Mouse (Mus musculus): ENCODE data around the gene Sel1l2.

Gene Sel1l2

GRCm38 (mm10) chr2:140389525-140389924 is at the start of gene Sel1l2:
Gene Sel1l2, minus strand, starts transcription at chr2:140389706.
- DNase-seq, result no peak

- DNase-seq, result no peak
Measured at GRCm38 (mm10) chr2:140439081-140439480, 49.6 kb upstream of the Sel1l2 start.

- DNase-seq, result peak; percentile 64
Measured at GRCm38 (mm10) chr2:140427283-140427682, 37.8 kb upstream of the Sel1l2 start.

- no peak for DNase-seq
Measured at GRCm38 (mm10) chr2:140425844-140426243, 36.3 kb upstream of the Sel1l2 start.

GRCm38 (mm10) chr2:140395744-140396231 is 6.3 kb upstream of the Sel1l2 start:
- DNase-seq, result peak; percentile 61

GRCm38 (mm10) chr2:140395179-140395578 is 5.7 kb upstream of the Sel1l2 start, which contains the start of gene Macrod2:
Gene Macrod2, plus strand, starts transcription at chr2:140395309.
- DNase-seq, result peak; percentile 99

- DNase-seq, result no peak
Measured at GRCm38 (mm10) chr2:140364804-140365203, 24.7 kb downstream of the Sel1l2 start.

GRCm38 (mm10) chr2:140359905-140360304 is 29.6 kb downstream of the Sel1l2 start:
- DNase-seq, result no peak

GRCm38 (mm10) chr2:140342394-140342793 is 47.1 kb downstream of the Sel1l2 start:
- DNase-seq, result no peak

GRCm38 (mm10) chr2:140330508-140331306 is 58.8 kb downstream of the Sel1l2 start:
- DNase-seq, result no peak

- DNase-seq, result no peak
Measured at GRCm38 (mm10) chr2:140302976-140303708, 86.4 kb downstream of the Sel1l2 start.

- no peak for DNase-seq
Measured at GRCm38 (mm10) chr2:140297155-140297554, 92.4 kb downstream of the Sel1l2 start.

GRCm38 (mm10) chr2:140293820-140294219 is 95.7 kb downstream of the Sel1l2 start:
- DNase-seq, result no peak

GRCm38 (mm10) chr2:140280808-140281207 is 108.7 kb downstream of the Sel1l2 start:
- DNase-seq, result no peak

GRCm38 (mm10) chr2:140255595-140256141 is 133.8 kb downstream of the Sel1l2 start:
- DNase-seq, result no peak

GRCm38 (mm10) chr2:140254256-140254655 is 135.2 kb downstream of the Sel1l2 start:
- no peak for DNase-seq

GRCm38 (mm10) chr2:140243105-140243504 is 146.4 kb downstream of the Sel1l2 start:
- DNase-seq, result no peak

- DNase-seq, result no peak
Measured at GRCm38 (mm10) chr2:140242398-140242797, 147.1 kb downstream of the Sel1l2 start.

GRCm38 (mm10) chr2:140237245-140237644 is 152.3 kb downstream of the Sel1l2 start:
- no peak for DNase-seq

GRCm38 (mm10) chr2:140230295-140230694 is 159.2 kb downstream of the Sel1l2 start:
- no peak for DNase-seq

GRCm38 (mm10) chr2:140220325-140220724 is 169.2 kb downstream of the Sel1l2 start:
- DNase-seq, result no peak

GRCm38 (mm10) chr2:140215965-140216364 is 173.5 kb downstream of the Sel1l2 start:
- DNase-seq, result peak; percentile 18

GRCm38 (mm10) chr2:140215415-140215814 is 174.1 kb downstream of the Sel1l2 start:
- peak; percentile 22 for DNase-seq
